Mouse (Mus musculus): Measurements from ENCODE around the gene Pou2f1. TPM values are rescaled to one million over a fixed set of nuclear protein-coding genes. Genes with fewer than 3 reads are reported as not detected.

The Pou2f1 gene
- polyA plus RNA-seq, 1 experiment: 39.7 TPM

DNA sequence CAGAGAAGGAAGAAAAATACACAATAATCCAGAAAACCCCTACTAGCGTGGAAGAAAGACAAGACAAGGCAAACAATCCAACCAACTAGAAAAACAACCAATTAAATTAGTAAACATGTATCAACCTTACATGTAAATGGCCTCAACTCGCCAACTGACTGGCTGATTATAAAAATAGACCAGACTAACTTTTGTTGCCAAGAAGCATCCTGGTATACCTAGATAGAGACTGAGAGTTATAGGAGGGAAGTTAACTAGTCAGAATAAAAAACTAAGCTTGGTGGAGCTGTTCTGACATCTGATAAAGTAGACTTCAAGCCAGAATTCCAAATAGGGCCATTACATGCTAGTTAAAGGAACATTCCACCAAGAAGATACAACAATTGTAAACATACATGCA lies 77.3 kb downstream of the Pou2f1 start:
- Histone ChIP-seq H3K36me3 (ENCODE audit: control insufficient read depth, insufficient read depth, low read length) (no peaks in the 10 kb centered on the region), H3K4me3 (ENCODE audit: control insufficient read depth, insufficient read depth, low read length) (no peak overlapping the region), H3K27ac (ENCODE audit: control insufficient read depth, insufficient read depth, low read length) (no peak overlapping the region), H3K4me1 (replicated peaks; ENCODE audit: control insufficient read depth, insufficient read depth, low read length) (no peaks in the 10 kb centered on the region), H3K27me3 (ENCODE audit: control insufficient read depth, insufficient read depth, low read length) (no peaks in the 10 kb centered on the region)
- TF ChIP-seq CTCF (IDR thresholded peaks at IDR 0.05; ENCODE audit: borderline replicate concordance, control insufficient read depth, extremely low read depth, insufficient read depth, low read length, poor library complexity) (no peak), POLR2A (IDR thresholded peaks at IDR 0.05; ENCODE audit: control insufficient read depth, extremely low read depth, insufficient read depth, low read length, poor library complexity) (no peak)
- WGBS: 94% methylated on average over 2 of the region's 2 CpGs
- no peak for DNase-seq

DNA sequence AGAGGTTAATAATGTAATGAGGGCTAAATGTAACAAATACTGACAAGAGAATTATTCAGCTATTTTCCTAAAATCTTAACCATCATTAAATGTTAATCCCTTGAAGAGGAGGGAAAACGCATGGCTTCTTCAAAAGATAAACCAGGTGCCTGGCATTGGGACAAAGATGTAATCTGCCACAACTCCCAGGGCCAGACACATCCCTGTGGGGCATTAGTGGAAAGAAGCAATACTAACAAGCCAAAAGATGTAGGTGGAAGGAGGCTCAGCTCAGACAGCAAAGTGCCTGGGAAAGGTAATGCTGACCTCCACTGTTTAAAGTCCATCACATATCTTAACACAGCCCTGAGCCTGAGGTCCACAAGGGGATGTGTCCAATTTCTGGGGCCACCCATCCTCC lies 80.0 kb downstream of the Pou2f1 start:
- TF ChIP-seq CTCF (IDR thresholded peaks at IDR 0.05; ENCODE audit: borderline replicate concordance, control insufficient read depth, extremely low read depth, insufficient read depth, low read length, poor library complexity): no peak
- TF ChIP-seq POLR2A (IDR thresholded peaks at IDR 0.05; ENCODE audit: control insufficient read depth, extremely low read depth, insufficient read depth, low read length, poor library complexity): no peak
- Histone ChIP-seq H3K36me3 (ENCODE audit: control insufficient read depth, insufficient read depth, low read length) (no peaks in the 10 kb centered on the region), H3K4me1 (replicated peaks; ENCODE audit: control insufficient read depth, insufficient read depth, low read length) (no peaks in the 10 kb centered on the region), H3K27me3 (ENCODE audit: control insufficient read depth, insufficient read depth, low read length) (no peaks in the 10 kb centered on the region), H3K27ac (ENCODE audit: control insufficient read depth, insufficient read depth, low read length) (no peak overlapping the region), H3K4me3 (ENCODE audit: control insufficient read depth, insufficient read depth, low read length) (no peak overlapping the region)
- no peak for DNase-seq
- 95% methylated on average over 1 of the region's 1 CpGs for WGBS

DNA sequence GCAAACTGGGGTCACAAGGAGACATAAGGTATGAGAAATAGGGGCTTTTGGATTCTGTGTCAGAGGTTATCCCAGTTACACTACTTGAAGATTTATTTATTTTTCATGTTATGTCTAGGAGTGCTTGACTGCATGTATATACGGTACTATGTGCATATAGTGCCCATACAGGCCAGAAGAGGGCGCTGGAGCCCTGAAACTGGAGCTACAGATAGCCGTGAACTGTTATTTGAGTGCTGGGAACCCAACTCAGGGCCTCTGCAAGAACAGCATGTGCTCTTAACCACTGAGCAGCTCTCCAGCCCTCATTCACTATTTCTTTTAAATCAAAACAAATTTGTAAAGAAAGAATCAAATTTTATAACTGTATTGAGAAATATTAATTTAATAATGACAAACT lies 81.5 kb downstream of the Pou2f1 start:
- no peak for DNase-seq
- H3K4me1 ChIP-seq (replicated peaks; ENCODE audit: control insufficient read depth, insufficient read depth, low read length): no peaks in the 10 kb centered on the region
- no peaks in the 10 kb centered on the region for H3K27me3 ChIP-seq (ENCODE audit: control insufficient read depth, insufficient read depth, low read length)
- 86% methylated on average over 3 of the region's 3 CpGs for WGBS
- no peak overlapping the region for H3K4me3 ChIP-seq (ENCODE audit: control insufficient read depth, insufficient read depth, low read length)
- TF ChIP-seq POLR2A (IDR thresholded peaks at IDR 0.05; ENCODE audit: control insufficient read depth, extremely low read depth, insufficient read depth, low read length, poor library complexity) (no peak), CTCF (IDR thresholded peaks at IDR 0.05; ENCODE audit: borderline replicate concordance, control insufficient read depth, extremely low read depth, insufficient read depth, low read length, poor library complexity) (no peak)
- H3K36me3 ChIP-seq (ENCODE audit: control insufficient read depth, insufficient read depth, low read length): peaks cover 8% of the 10 kb centered on the region
- H3K27ac ChIP-seq (ENCODE audit: control insufficient read depth, insufficient read depth, low read length): no peak overlapping the region

DNA sequence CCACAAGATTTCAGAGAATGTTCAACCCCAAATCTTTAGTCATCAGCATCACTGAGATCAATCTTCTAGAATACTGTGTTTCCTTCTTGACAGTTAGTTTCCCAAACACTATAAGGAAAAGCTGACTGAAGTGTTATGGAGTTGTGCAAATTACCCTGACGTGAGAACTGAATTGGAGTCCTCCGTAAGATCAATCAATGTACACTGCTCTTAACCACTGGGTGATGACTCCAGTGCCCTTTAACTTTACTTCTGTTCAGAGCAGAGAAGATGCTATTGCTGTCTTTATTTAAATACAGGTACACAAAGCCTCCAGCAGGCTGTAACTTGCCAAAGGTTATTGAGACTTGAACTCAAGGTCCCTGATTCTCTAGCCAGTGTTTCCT lies 88.1 kb downstream of the Pou2f1 start:
- H3K4me3 ChIP-seq (ENCODE audit: control insufficient read depth, insufficient read depth, low read length): no peak overlapping the region
- H3K27me3 ChIP-seq (ENCODE audit: control insufficient read depth, insufficient read depth, low read length): no peaks in the 10 kb centered on the region
- TF ChIP-seq POLR2A (IDR thresholded peaks at IDR 0.05; ENCODE audit: control insufficient read depth, extremely low read depth, insufficient read depth, low read length, poor library complexity) (no peak), CTCF (IDR thresholded peaks at IDR 0.05; ENCODE audit: borderline replicate concordance, control insufficient read depth, extremely low read depth, insufficient read depth, low read length, poor library complexity) (no peak)
- peaks cover 9% of the 10 kb centered on the region for H3K36me3 ChIP-seq (ENCODE audit: control insufficient read depth, insufficient read depth, low read length)
- 98% methylated on average over 2 of the region's 2 CpGs for WGBS
- no peak overlapping the region for H3K27ac ChIP-seq (ENCODE audit: control insufficient read depth, insufficient read depth, low read length)
- DNase-seq: no peak
- H3K4me1 ChIP-seq (replicated peaks; ENCODE audit: control insufficient read depth, insufficient read depth, low read length): no peaks in the 10 kb centered on the region

DNA sequence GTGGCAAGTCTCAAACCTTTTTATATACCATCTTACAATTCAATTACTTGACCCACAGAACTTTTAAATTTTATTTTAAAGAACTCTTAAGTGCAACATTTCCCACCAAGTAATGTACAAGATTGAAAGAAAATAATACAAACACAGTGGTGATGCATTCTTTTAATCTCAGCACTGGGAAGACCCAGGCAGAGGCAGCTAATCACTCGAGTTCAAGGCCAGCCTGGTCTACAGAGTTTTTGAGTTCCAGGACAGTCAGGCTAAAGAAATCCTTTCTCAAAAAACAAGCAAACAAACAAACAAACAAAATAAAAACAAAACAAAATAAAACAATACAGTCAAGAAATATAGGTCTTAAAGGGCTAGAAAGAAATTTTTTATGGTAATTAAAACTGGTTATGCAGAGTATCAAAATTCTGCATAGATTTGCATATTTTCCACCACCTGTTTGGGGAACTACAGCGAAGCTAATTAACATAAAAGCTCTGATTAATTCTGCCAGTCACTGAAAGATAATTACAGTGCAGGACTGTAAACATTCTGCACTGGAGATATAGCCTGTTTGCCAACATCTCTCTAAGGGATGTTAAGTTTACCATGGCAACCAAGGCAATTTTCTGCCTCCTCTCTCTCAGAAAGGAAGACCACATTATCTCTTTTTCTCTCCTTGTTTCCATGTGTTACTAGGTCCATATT lies 88.6 kb downstream of the Pou2f1 start:
- WGBS: 98% methylated on average over 2 of the region's 2 CpGs

DNA sequence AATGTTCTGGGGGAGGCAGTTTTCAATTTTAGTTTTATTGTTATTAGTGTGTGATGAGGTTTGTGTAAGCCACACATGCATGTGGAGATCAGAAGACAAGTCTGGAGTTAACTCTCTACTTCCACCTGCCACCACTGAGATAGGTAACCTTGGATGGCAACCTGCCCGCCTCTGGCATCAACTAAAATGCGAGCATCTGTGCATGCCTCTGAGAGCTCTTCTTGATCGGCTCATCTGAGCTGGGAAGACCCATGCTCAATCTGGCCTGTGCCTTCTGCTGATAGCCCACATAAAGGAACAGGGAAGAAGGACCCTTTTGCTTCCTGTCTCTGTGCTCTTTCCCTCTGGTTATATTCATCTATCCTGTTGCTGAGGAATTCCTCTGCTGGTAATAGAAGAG lies 93.0 kb downstream of the Pou2f1 start:
- no peaks in the 10 kb centered on the region for H3K27me3 ChIP-seq (ENCODE audit: control insufficient read depth, insufficient read depth, low read length)
- 87% methylated on average over 3 of the region's 3 CpGs for WGBS
- TF ChIP-seq CTCF (IDR thresholded peaks at IDR 0.05; ENCODE audit: borderline replicate concordance, control insufficient read depth, extremely low read depth, insufficient read depth, low read length, poor library complexity): no peak
- TF ChIP-seq POLR2A (IDR thresholded peaks at IDR 0.05; ENCODE audit: control insufficient read depth, extremely low read depth, insufficient read depth, low read length, poor library complexity): no peak
- H3K4me1 ChIP-seq (replicated peaks; ENCODE audit: control insufficient read depth, insufficient read depth, low read length): no peaks in the 10 kb centered on the region
- no peak for DNase-seq
- peaks cover 20% of the 10 kb centered on the region for H3K36me3 ChIP-seq (ENCODE audit: control insufficient read depth, insufficient read depth, low read length)
- H3K4me3 ChIP-seq (ENCODE audit: control insufficient read depth, insufficient read depth, low read length): no peak overlapping the region
- no peak overlapping the region for H3K27ac ChIP-seq (ENCODE audit: control insufficient read depth, insufficient read depth, low read length)

More for the DNA sequence above, 88.6 kb downstream of the Pou2f1 start:
- Histone ChIP-seq H3K4me1 (replicated peaks; ENCODE audit: control insufficient read depth, insufficient read depth, low read length) (no peaks in the 10 kb centered on the region), H3K27ac (ENCODE audit: control insufficient read depth, insufficient read depth, low read length) (no peak overlapping the region), H3K36me3 (ENCODE audit: control insufficient read depth, insufficient read depth, low read length) (peaks cover 9% of the 10 kb centered on the region), H3K27me3 (ENCODE audit: control insufficient read depth, insufficient read depth, low read length) (no peaks in the 10 kb centered on the region), H3K4me3 (ENCODE audit: control insufficient read depth, insufficient read depth, low read length) (no peak overlapping the region)
- DNase-seq: no peak
- no peak for TF ChIP-seq CTCF (IDR thresholded peaks at IDR 0.05; ENCODE audit: borderline replicate concordance, control insufficient read depth, extremely low read depth, insufficient read depth, low read length, poor library complexity)
- TF ChIP-seq POLR2A (IDR thresholded peaks at IDR 0.05; ENCODE audit: control insufficient read depth, extremely low read depth, insufficient read depth, low read length, poor library complexity): no peak

DNA sequence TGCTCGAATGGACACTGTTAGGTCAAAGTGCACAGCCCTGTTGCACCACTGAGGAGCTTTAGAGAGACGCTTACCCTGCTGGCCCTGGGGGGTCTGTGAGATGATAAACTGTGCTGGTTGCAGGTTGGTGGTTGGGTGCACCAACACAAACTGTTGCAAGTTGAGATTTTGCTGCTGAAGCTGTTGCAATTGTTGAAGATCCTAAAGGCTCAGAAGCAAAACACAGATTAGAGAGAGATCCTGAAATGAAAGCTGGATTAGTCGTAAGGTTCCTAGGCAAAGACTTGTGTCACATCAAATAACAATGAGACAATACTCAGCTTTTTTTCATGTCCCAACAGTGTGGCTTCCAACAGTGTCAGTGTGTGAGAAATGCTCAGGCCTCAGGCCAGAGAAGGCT lies 93.7 kb downstream of the Pou2f1 start:
- DNase-seq: no peak
- no peak for TF ChIP-seq POLR2A (IDR thresholded peaks at IDR 0.05; ENCODE audit: control insufficient read depth, extremely low read depth, insufficient read depth, low read length, poor library complexity)
- TF ChIP-seq CTCF (IDR thresholded peaks at IDR 0.05; ENCODE audit: borderline replicate concordance, control insufficient read depth, extremely low read depth, insufficient read depth, low read length, poor library complexity): no peak
- WGBS: 97% methylated on average over 3 of the region's 3 CpGs
- Histone ChIP-seq H3K4me1 (replicated peaks; ENCODE audit: control insufficient read depth, insufficient read depth, low read length) (no peaks in the 10 kb centered on the region), H3K27me3 (ENCODE audit: control insufficient read depth, insufficient read depth, low read length) (no peaks in the 10 kb centered on the region), H3K4me3 (ENCODE audit: control insufficient read depth, insufficient read depth, low read length) (no peak overlapping the region), H3K27ac (ENCODE audit: control insufficient read depth, insufficient read depth, low read length) (no peak overlapping the region), H3K36me3 (ENCODE audit: control insufficient read depth, insufficient read depth, low read length) (peaks cover 20% of the 10 kb centered on the region)

Data from thymus, adult 2 months (tissue).